Mouse (Mus musculus): ENCODE measurements around the gene Gm11634.
"Not testable (repeated sequence)": the region's sequence is repeated elsewhere in the genome, so short reads cannot be mapped to it uniquely, and the experiment has no call there.

The Gm11634 gene

DNA sequence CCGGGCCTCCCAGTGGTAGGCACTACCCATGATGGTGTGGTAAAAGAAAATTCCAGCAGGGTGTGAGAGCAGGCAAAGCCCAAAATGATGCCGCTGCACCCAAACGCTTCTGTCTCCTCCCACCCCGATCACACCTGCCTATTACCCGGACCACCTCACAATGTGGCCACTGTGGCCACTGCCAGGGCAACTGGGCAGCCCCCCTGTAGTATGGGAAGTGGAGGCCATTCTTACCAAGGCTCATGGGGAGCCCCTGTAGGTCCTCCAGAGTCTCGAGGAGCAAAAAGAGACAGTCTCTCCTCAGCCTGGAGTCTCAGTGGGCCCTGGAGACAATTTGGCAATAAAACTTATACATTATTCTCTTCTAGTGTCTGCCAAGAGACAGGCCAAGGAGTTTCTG, at the start of gene Gm11634:
TSS of gene Gm11634 (minus strand) at position 101 of the 400 bp plus-strand sequence.
- no peak for DNase-seq

DNA sequence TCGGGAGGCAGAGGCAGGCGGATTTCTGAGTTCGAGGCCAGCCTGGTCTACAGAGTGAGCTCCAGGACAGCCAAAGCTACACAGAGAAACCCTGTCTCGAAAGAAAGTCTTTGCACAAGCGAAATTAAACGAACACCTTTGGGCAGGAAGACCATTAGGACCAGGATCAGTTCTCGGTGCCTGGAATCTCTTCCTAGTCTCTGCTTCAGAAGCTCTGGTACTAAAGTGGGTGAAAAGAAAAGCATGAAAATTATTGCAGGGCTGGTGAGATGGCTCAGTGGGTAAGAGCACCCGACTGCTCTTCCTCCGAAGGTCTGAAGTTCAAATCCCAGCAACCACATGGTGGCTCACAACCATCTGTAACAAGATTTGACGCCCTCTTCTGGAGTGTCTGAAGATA, 48.0 kb upstream of the Gm11634 start:
- DNase-seq: not testable (repeated sequence)

DNA sequence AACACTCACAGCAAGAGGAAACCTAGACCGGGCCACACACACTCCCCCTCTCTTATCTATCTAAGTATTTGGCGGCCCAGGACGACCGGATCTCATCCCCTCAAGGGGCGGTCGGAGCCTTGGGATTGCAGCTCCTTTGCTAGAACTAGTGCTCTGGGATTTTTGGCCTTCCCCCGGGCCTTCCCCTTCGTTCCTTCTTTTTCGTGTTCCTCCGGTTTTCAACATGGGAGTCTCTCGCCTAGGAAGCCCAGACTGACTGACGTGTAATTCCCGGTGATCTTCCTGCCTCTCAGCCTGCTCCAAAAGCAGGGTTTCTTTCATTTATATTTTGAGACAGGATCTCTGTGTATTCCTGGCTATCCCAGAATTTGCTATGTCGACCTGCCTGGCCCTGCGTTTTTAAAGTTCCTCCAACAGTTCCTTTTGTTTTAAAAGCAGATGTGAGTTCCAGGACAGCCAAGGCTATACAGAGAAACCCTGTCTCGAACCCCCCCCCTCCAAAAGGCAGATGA, 47.3 kb upstream of the Gm11634 start:
- not testable (repeated sequence) for DNase-seq

DNA sequence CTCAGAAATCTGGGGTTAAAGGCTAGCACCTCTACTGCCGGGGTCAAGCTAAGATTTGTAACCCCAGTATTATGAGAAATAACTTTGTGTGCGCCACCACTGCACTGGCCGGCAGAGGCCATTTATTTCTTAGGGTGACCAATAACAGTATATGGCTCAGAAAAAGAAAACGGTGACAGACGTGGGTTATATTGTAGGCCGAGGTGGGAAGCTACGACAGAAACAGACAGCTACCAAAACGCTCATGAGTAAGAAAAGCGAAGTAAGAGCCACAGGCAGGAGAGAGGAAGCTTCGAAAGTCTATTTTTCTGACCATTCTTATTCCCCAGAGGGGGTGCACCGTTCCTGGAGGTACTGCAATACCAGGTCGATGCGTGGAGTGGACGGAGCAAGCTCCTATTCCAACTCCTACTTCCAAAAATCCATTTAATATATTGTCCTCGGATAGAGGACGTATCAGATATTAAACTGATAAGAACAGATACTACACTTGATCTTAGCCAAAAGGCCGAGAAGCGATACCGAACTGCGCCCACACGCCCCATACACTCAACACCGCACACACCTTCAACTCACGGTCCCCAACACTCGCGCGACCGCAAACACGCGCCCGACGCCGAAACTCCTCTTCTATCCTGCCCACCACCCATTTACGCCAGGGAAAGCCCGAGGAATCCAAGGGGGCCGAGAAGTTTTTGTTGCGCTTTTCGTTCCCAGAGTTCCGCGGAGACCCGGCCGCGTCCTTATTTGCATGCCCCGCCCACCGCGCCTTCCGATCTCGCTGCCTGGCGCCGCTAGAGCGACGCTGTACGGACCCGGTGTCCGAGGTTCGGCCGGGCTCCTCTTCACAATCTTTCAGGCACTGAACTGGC, 46.6 kb upstream of the Gm11634 start:
- DNase-seq: peak; percentile 77

DNA sequence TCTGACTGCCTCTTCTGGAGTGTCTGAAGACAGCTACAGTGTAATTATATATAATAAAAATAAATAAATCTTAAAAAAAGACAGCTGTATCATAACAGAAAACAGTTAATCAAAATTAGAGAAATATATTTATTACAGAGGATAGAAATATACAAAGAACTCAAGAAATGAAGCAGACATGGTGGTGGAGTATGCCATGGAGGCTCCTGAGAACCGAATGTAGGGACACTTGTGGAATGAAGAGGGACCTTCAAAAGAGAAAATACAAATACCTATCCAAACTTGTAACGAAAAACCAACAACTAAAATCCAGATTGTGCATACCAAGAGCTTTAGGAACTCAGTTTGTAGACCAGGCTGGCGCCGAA, 46.0 kb upstream of the Gm11634 start:
- not testable (repeated sequence) for DNase-seq

DNA sequence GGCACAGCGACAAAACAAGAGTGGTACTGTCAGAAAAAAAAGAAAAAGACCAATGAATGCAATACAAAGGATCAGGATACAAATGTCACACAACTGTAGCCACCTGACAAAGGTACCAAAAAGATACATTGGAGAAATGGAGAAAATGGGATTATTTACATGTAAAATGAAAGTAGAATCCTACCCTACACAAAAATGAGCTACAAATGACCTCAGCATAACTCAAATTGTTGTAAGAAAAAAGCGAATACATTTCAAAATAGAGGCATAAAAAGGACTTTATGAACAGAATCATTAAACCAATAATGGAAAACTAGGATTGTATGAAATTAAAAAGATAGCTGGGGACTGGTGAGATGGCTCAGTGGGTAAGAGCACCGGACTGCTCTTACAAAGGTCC, 45.5 kb upstream of the Gm11634 start:
- no peak for DNase-seq

DNA sequence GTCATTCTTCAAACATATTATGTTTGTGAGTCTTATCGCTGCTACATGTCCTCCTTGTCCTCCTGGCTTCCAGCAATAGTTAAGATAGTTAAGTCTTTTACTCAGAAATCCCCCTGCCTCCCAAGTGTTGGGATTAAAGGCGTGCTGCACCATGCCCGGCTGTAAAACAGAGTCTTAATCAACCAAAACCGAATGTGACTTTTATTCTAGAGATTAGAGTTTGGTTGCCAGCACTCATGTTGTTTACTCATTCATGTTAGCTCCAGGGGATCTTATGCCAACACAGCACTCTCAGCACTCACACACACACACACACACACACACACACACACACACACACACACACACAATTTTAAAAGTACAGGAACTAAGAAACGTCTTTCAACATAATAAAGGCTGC, 43.9 kb upstream of the Gm11634 start:
- DNase-seq: no peak

DNA sequence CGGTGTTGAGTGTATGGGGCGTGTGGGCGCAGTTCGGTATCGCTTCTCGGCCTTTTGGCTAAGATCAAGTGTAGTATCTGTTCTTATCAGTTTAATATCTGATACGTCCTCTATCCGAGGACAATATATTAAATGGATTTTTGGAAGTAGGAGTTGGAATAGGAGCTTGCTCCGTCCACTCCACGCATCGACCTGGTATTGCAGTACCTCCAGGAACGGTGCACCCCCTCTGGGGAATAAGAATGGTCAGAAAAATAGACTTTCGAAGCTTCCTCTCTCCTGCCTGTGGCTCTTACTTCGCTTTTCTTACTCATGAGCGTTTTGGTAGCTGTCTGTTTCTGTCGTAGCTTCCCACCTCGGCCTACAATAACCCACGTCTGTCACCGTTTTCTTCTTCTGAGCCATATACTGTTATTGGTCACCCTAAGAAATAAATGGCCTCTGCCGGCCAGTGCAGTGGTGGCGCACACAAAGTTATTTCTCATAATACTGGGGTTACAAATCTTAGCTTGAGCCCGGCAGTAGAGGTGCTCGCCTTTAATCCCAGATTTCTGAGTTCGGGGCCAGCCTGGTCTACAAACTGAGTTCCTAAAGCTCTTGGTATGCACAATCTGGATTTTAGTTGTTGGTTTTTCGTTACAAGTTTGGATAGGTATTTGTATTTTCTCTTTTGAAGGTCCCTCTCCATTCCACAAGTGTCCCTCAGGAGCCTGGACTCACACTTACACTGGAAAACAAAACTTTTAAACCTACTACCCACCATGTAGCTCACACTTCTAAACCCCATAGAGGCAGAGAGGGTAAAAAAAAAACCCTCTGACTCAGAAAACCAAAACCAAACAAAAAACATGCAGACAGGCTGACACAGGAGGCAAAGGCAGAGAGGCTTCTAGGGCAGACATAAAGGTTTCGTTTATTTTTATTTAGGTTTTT, 42.9 kb upstream of the Gm11634 start:
- peak; percentile 28 for DNase-seq

DNA sequence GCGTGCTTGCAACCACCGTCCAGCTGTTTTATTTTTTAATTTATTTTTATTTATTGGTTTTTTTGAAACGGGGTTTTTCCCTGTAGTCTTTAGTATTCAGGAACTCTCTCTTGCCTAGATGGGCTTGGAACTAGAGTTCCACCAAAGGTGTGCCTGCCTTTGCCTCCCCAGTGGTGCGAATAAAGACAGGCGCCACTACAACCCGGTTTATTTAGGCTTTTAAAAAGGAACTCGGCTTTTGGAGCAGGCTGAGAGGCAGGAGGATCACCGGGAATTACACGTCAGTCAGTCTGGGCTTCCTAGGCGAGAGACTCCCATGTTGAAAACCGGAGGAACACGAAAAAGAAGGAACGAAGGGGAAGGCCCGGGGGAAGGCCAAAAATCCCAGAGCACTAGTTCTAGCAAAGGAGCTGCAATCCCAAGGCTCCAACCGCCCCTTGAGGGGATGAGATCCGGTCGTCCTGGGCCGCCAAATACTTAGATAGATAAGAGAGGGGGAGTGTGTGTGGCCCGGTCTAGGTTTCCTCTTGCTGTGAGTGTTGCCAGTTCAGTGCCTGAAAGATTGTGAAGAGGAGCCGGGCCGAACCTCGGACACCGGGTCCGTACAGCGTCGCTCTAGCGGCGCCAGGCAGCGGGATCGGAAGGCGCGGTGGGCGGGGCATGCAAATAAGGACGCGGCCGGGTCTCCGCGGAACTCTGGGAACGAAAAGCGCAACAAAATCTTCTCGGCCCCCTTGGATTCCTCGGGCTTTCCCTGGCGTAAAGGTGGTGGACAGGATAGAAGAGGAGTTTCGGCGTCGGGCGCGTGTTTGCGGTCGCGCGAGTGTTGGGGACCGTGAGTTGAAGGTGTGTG, 42.0 kb upstream of the Gm11634 start:
- DNase-seq: peak; percentile 87

DNA sequence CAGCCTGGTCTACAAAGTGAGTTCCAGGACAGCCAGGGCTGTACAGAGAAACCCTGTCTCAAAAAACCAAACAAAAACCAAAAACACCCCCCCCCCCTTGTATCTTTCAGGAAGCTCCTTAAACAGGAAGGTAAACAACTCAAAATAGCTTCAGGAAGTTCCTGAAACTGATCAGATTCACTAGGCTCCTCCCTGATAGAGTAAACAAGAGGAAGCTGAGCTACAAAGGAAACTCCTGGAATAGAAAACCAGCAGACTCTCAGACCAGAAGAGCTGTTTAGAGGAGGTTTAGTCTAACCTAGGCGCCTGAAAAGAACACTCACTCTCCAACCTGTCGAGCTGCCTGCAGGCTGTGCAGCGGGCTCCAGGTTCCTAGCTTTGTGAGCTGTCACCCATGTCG, 40.7 kb upstream of the Gm11634 start:
- no peak for DNase-seq

DNA sequence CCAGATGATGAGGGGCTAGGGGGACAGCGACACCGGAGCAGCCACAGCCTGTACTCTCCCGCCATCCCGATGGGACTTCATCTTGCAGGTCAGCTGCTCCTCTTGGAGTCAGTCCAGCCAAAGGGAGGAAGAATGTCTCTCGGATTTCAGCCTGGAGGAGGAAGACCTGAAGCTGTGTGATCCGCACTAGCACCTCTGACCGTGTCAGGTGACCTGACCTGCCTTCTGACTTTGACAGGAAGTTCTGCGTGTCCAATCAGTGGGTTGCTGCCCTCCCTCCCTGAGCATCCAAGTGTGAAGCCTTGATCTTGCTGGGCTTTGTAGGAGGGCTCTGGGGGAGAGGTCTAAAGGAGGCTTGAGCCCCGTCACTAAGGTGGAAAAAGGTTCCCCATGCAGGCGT, 36.6 kb upstream of the Gm11634 start:
- peak; percentile 28 for DNase-seq

DNA sequence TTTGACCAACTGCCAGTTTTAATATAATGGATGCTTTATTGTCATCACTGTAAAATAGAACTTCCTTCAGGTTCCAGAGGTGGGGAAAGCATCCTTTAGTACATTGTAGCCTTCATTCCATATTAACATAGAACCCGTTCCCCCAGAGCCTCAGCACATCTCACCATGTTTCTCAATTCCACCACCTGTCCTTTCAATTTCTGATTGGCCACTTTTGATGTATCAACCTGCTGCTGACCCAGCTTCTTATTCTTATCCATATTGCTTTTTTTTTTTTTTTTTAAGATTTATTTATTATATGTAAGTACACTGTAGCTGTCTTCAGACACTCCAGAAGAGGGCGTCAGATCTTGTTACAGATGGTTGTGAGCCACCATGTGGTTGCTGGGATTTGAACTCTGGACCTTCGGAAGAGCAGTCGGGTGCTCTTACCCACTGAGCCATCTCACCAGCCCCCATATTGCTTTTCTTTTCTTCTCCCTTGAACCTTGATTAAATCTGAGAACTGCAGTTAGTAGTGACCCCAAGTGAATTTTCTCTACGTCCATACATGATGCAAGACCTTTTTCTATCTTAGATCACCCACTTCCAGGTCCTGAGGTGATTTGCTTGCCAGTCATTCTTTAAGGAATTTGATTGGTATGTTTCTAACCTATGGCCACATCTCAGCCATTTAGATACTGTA, 29.8 kb upstream of the Gm11634 start:
- DNase-seq: not testable (repeated sequence)

DNA sequence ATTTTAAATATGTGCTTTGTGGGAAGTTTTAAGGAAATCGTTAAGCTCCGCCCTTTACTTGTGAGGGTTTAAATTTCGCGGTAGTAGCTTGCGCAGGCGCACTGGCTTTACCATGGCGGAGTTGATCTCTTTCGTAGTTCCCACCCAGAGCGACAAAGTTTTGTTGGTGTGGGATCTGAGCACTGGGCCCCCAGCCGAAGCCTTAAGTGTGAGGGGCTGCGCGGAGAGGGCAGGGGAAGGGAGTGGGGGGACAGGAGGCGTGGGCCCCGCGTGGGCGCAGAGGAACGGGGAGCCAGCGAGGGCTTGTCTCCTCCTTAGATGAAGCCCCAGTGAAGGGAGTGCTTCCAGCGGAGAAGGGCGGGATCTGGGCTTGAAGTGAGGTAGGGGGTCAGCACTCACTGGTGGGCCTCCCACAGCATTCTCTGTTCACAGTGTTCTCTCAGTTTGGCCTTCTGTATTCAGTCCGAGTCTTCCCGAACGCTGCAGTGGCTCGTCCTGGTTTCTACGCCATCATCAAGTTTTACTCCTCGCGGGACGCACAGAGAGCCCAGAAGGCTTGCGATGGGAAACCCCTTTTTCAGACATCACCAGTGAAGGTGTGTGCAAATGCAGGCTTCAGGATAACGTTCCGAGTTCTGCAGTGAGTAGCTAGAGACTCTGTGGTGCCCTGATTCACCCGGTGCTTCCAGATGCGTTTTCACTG, 29.0 kb upstream of the Gm11634 start:
- DNase-seq: peak; percentile 89

DNA sequence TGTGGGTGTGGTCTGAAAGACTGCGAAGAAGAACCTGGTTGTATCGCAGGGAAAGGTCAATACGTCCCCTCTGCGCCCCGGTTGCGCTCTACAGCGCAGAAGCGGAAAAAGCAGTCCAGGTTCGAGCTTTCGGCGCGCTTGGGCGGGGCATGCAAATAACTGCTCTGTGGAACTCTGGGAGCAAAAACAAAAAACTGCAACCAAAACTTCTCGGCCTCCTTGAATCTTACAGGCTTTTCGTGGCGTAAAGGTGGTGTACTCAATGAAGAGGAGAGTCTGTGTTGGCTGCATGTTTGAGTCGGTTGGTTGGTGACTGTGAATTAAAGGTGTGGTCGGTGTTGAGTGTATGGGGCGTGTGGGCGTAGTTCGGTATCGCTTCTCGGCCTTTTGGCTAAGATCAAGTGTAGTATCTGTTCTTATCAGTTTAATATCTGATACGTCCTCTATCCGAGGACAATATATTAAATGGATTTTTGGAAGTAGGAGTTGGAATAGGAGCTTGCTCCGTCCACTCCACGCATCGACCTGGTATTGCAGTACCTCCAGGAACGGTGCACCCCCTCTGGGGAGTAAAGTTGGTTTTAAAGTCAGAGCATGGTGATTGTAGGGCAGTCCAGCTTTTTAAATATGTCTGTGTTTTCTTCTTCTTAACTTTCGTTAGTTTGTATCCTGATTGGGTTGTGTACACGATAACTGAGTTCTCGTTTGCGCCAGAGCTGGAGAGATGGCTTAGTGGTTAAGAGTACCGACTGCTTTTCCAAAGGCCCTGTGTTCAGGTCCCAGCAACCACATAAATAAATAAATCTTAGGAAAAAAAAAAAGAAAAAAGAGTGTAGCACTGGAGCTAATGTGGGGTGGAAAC, 28.2 kb upstream of the Gm11634 start, which contains the start of gene Rdm1:
TSS of gene Rdm1 (plus strand) at position 201 of the 862 bp plus-strand sequence.
- DNase-seq: peak; percentile 89

DNA sequence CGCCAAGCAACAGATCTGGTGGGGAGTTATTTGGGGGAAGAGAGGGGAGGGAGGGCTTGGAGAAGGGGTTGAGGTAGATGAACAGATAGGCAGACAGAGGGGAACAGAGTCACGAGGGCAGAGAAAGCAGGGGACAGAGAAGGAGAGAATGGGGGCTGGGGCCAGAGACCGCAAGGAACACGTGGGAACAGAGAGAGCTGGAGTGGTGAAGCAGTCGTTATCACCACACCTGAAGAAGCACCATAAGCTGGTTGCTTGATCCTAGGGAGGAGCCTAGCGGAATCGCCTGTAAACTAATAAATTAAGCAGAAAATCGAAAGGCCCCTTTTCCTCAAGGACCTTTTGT, 27.6 kb upstream of the Gm11634 start:
- DNase-seq: no peak

DNA sequence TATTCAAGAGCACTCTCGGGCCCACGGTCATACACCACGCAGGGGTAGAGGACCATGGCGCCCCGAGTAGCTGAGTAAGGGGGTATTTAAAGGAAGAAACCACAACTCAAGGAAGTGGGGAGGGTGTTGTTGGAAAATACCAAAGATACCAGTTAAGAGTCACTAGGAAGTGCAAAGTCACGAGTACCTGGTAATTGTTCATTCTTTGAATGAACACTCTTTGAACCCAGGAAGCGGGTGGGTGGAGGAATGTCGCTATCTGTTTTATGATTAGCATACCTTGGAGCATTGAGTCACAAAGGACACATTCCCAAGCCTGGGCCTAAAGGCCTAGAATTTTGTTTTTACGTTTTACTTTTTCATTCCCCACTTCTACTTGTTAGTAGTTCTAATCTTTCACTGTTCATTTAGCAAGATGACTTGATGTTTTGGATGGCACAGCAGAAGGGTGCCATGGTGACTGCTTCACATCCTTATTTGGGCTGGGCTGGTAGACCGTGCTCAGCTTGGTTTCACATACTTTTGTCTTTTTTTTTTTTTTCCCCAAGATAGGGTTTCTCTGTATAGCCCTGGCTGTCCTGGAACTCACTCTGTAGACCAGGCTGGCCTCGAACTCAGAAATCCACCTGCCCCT, 21.1 kb upstream of the Gm11634 start:
- not testable (repeated sequence) for DNase-seq

DNA sequence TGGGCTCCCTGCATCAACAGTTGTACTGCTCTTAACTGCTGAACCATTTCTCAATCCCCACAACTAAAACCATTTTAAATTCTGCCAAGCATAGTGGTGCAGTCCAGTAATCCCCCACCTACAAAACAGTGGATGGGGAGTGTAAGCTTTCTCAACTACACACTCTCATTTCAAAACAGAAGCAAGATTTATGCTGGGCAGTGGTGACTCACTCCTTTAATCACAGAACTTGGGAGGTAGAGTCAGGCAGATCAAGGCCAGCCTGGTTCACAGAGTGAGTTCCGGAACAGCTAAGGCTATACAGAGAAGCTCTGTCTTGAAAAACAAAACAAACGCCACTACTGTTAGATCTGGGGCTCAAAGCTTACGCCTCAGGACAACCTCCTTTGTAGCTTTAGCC, 19.5 kb upstream of the Gm11634 start:
- DNase-seq: no peak

DNA sequence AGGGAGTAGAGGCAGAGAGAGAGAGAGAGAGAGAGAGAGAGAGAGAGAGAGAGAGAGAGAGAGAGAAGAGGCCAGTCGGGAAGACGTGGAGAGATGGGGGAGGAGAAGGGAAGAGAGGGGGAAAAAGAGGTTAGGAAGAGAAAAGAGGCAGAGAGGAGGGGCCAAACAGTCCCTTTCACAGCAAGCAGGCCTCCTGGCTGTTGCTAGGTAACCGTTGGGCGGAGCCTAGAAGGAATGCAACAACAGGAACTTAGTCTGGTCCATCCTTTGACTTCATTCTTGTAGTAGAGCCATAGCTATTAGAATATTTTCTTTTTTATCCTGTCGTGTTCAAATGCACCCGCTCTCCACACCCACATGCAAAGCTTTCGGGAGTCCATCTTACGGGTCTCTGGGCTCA, 18.8 kb upstream of the Gm11634 start:
- DNase-seq: peak; percentile 52

DNA sequence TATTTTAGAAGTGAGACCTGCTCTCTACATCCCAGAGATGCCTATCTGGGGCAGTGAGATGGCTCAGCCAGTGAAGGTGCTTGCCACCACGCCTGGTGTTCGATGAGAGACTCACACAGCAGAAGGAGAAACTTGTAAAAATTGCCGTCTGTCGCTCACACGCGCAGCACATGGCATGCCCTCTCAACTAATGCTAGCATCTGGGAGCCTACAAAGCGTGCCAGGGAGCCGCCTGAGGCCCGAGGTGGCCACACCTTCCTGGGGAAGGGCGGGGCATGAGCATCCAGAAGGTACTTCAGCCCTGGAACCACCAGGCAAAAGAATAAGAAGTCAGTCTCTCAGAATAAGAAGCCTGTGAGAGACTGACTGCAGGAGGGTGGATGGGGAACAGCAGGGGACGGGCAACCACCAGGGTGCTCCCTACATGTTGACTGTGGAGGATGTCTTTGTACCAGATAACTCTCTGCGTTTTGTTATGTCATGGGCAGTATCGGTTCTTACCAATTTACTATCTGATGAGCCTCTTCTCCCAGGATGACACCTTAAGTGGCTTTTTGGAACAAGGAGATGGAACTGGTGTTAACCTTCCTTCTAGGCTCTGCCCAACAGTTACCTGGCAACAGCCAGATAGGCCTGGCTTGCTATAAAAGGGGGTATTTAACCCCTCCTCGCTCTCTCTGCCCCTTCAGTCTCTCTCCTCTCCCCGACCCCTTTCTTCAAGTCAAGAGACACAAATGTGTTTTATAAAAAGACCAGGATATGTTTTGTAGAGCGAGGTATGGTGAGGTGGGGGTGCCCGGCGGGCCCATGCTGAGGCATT, 18.1 kb upstream of the Gm11634 start:
- DNase-seq: no peak
